Comparison of ENCODE assay signal across 7 mouse cellular contexts in the genomic region with DNA sequence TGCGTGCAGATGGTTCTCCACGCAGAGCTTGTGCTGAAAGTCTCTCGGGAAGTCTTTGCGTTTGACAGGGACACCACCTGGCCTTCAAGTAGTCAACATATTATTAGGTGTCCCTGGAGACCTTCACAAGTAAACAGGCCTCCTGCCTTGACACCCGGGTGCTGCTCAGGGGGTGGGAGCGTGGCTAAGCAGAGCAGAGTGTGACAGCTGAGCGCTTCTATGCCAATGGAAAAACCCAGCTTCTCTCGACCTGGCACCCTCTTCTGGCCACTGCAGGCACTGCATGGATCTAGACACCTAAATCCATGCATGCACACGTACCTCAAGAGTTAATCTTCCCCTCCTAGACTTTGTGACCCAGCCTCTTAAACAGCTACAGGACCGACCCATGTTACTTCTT.
A peak's percentile ranks its signal among the peaks of the same experiment; 100 is the strongest.
DNase-seq lines count a peak whose midpoint lies in the region; ATAC-seq and TF ChIP-seq lines count a peak whose summit lies in the region.

No protein-coding gene starts in this region.

- no peaks in the 10 kb centered on the region for H3K9me3 ChIP-seq in hindbrain, postnatal 0 days (ENCODE audit: low read length)

- H3K9ac ChIP-seq in hindbrain, postnatal 0 days (replicated peaks; ENCODE audit: low read length): no peak overlapping the region

- H3K4me1 ChIP-seq in hindbrain, postnatal 0 days (ENCODE audit: insufficient read depth, low read length): no peaks in the 10 kb centered on the region

- H3K27ac ChIP-seq in hindbrain, postnatal 0 days: no peak overlapping the region

- 11% methylated on average over 10 of the region's 10 CpGs for WGBS in hindbrain, postnatal 0 days

- DNase-seq in adipocyte (ENCODE audit: low spot score): peak; percentile 34
- DNase-seq in cerebellum, postnatal 4 days (ENCODE audit: low spot score in 2 of 2): peak; percentile 69 to 84
- peak; percentile 55 to 65 for DNase-seq in gastrocnemius, adult 8-10 months (ENCODE audit: low spot score in 2 of 2)
- DNase-seq in hindbrain, postnatal 0 days (ENCODE audit: low spot score): peak; percentile 86
- peak; percentile 66 to 86 for DNase-seq in left cerebral cortex, adult 8-10 months (ENCODE audit: low spot score in 2 of 2)
- peak; percentile 81 for DNase-seq in right cerebral cortex, postnatal 14 days

- peak; percentile 85 for ATAC-seq in hindbrain, postnatal 0 days
- peak; percentile 96 for ATAC-seq in megakaryocyte progenitor cell, adult 5-6 weeks (replicated peaks; ENCODE audit: poor library complexity)

- no peaks in the 10 kb centered on the region for H3K36me3 ChIP-seq in hindbrain, postnatal 0 days (ENCODE audit: insufficient read depth, low read length)

- no peak overlapping the region; the same call in 1 of the 2 replicates for H3K4me3 ChIP-seq in hindbrain, postnatal 0 days (ENCODE audit: low read length)

- no peaks in the 10 kb centered on the region for H3K27me3 ChIP-seq in hindbrain, postnatal 0 days (ENCODE audit: insufficient read depth, low read length)

- peak overlapping the region; percentile 44 for H3K4me2 ChIP-seq in hindbrain, postnatal 0 days (ENCODE audit: low read depth, low read length)

- TF ChIP-seq CTCF in hindbrain, postnatal 0 days (IDR thresholded peaks at IDR 0.05; ENCODE audit: low read depth): peak; percentile 96

Comparison
In these comparisons a context has a peak if more than half of its experiments do, and no peak if none do; other contexts are left out.
1. DNase-seq: peak in every context shown above with its lines; median percentile 86 in hindbrain, postnatal 0 days; 81 in right cerebral cortex, postnatal 14 days; 76 in cerebellum, postnatal 4 days; 76 in left cerebral cortex, adult 8-10 months; 60 in gastrocnemius, adult 8-10 months; 34 in adipocyte.